Mouse (Mus musculus) stomach, embryonic 14.5 days (tissue): Measurements from ENCODE around the gene Olfr1394. TPM values are rescaled to one million over a fixed set of nuclear protein-coding genes. Genes with fewer than 3 reads are reported as not detected.

Experiments used
- polyA plus RNA-seq: library from polyadenylated mRNA; unstranded; fragments of >200 nt; fragmentation: Nextera tagmentation; extraction: Ambion mirVana; gene quantifications from 2 replicates; pipeline ENCODE4 v1.2.1, GENCODE M21; 2014

Gene Olfr1394
- polyA plus RNA-seq, 1 experiment from 2014 or later: not detected

Other genes with a start within 250 kb of the Olfr1394 start
- 3.8 TPM in 2 replicates for gene Psme2b, start 208.2 kb upstream of the Olfr1394 start, polyA plus RNA-seq
- gene Olfr56, start 175.5 kb upstream of the Olfr1394 start, polyA plus RNA-seq: 0.21 TPM in 1 of 2 replicates, not detected in the other
- gene 9930111J21Rik1, start 175.0 kb upstream of the Olfr1394 start, polyA plus RNA-seq: 0.67 and 0.73 TPM in 2 replicates
- gene Gm12185, start 162.2 kb upstream of the Olfr1394 start, polyA plus RNA-seq: not detected in 2 replicates
- gene Tgtp1, start 160.2 kb upstream of the Olfr1394 start, polyA plus RNA-seq: 1.0 and 1.4 TPM in 2 replicates
- gene 9930111J21Rik2, start 103.1 kb upstream of the Olfr1394 start, polyA plus RNA-seq: 0.81 and 1.2 TPM in 2 replicates
- 0.10 TPM in 1 of 2 replicates, not detected in the other for gene Tgtp2, start 90.2 kb upstream of the Olfr1394 start, polyA plus RNA-seq
- 1.6 and 2.2 TPM in 2 replicates for gene Ifi47, start 77.8 kb upstream of the Olfr1394 start, polyA plus RNA-seq
- 0.08 TPM in 1 of 2 replicates, not detected in the other for gene Olfr1396, start 39.5 kb upstream of the Olfr1394 start, polyA plus RNA-seq
- not detected in 2 replicates for gene Olfr1395, start 12.1 kb upstream of the Olfr1394 start, polyA plus RNA-seq
- gene Btnl9, start 32.8 kb downstream of the Olfr1394 start, polyA plus RNA-seq: 2.4 TPM in 2 replicates
- 42.1 and 47.6 TPM in 2 replicates for gene Zfp62, start 48.9 kb downstream of the Olfr1394 start, polyA plus RNA-seq
- 55.0 and 62.5 TPM in 2 replicates for gene Mgat1, start 89.8 kb downstream of the Olfr1394 start, polyA plus RNA-seq
- 0.28 TPM in 1 of 2 replicates, not detected in the other for gene Olfr1393, start 123.9 kb downstream of the Olfr1394 start, polyA plus RNA-seq
- gene Olfr1392, start 130.9 kb downstream of the Olfr1394 start, polyA plus RNA-seq: 0.13 TPM in 1 of 2 replicates, not detected in the other
- not detected in 2 replicates for gene Olfr10, start 150.4 kb downstream of the Olfr1394 start, polyA plus RNA-seq
- not detected in 2 replicates for gene Olfr1391, start 168.4 kb downstream of the Olfr1394 start, polyA plus RNA-seq
- not detected in 2 replicates for gene Olfr1390, start 180.8 kb downstream of the Olfr1394 start, polyA plus RNA-seq